Mouse (Mus musculus) CH12.LX (cell line): ENCODE results near the gene Bri3bp. TPM values are rescaled to one million over a fixed set of nuclear protein-coding genes. Genes with fewer than 3 reads are reported as not detected.
A peak's percentile ranks its signal among the peaks of the same experiment; 100 is the strongest.

ENCODE experiments used
- DNase-seq: peaks from one replicate; pipeline ENCODE4 v3.0.0-alpha.2; 2013; ENCODE audit errors: extremely low read depth
- H3K27ac ChIP-seq: 2 replicates; pipeline ENCODE4 v1.5.1; 2012; ENCODE audit warnings: low read depth, mild to moderate bottlenecking, control low read depth, moderate library complexity; ENCODE audit not compliant: insufficient read depth
- H3K27me3 ChIP-seq: replicated peaks from 2 replicates; pipeline ENCODE3; 2012; ENCODE audit warnings: inconsistent platforms
- H3K36me3 ChIP-seq, 2 experiments: replicated peaks in 1 of 2; 2 replicates each; pipeline versions ENCODE3 to v1.6.1; 2012; ENCODE audit warnings: inconsistent platforms in 1 of 2, low read length in 1 of 2, mild to moderate bottlenecking in 1 of 2, mixed read lengths in 1 of 2, moderate library complexity in 1 of 2; ENCODE audit not compliant: control insufficient read depth in 1 of 2, insufficient read depth in 1 of 2
- H3K4me1 ChIP-seq, 2 experiments: 2 replicates each; pipeline ENCODE4 v1.6.1; 2012; ENCODE audit warnings: inconsistent platforms in 1 of 2, moderate library complexity in 1 of 2; ENCODE audit not compliant: insufficient read depth in 2 of 2, control insufficient read depth in 1 of 2
- H3K4me2 ChIP-seq: 2 replicates; pipeline ENCODE4 v1.6.1; 2012; ENCODE audit warnings: low read depth, mild to moderate bottlenecking, control low read depth; ENCODE audit not compliant: poor library complexity, insufficient read depth, severe bottlenecking
- H3K4me3 ChIP-seq, 3 experiments: fragments of 150-350 bp in 1 of 3; sonication (generic) in 1 of 3; replicated peaks in 1 of 3; 2 replicates each; pipeline versions ENCODE3 to v1.5.1; 2011 to 2012; ENCODE audit warnings: low read depth in 2 of 3, low read length in 2 of 3, mild to moderate bottlenecking in 2 of 3, moderate library complexity in 2 of 3, control low read depth in 1 of 3, improper control_type of control experiment in 1 of 3, inconsistent platforms in 1 of 3, mixed read lengths in 1 of 3; ENCODE audit not compliant: poor library complexity in 1 of 3
- H3K79me2 ChIP-seq: replicated peaks from 2 replicates; pipeline ENCODE4 v1.6.1; 2012; ENCODE audit warnings: mild to moderate bottlenecking, moderate library complexity; ENCODE audit not compliant: control insufficient read depth, poor library complexity, insufficient read depth, severe bottlenecking; ENCODE audit errors: extremely low read depth
- H3K9ac ChIP-seq: 2 replicates; pipeline ENCODE4 v1.6.1; 2012; ENCODE audit warnings: low read depth, mild to moderate bottlenecking, control low read depth, moderate library complexity; ENCODE audit not compliant: insufficient read depth
- H3K9me3 ChIP-seq: replicated peaks from 2 replicates; pipeline ENCODE3; 2012; ENCODE audit warnings: low read length, inconsistent platforms, mixed read lengths
- BHLHE40 ChIP-seq: IDR thresholded peaks from 2 replicates; pipeline ENCODE4 v1.6.1; 2011; ENCODE audit warnings: mild to moderate bottlenecking, low read depth, low read length, improper control_type of control experiment
- CHD1 ChIP-seq: IDR thresholded peaks from 2 replicates; pipeline ENCODE4 v1.6.1; 2012; ENCODE audit warnings: low read depth, low read length, improper control_type of control experiment, inconsistent platforms
- CHD2 ChIP-seq: IDR thresholded peaks from 2 replicates; pipeline ENCODE4 v1.6.1; 2011; ENCODE audit warnings: low read length, improper control_type of control experiment
- CTCF ChIP-seq, 2 experiments: IDR thresholded peaks in 1 of 2; conservative IDR thresholded peaks in 1 of 2; 2 replicates each; pipeline ENCODE4 v1.5.1; 2011 to 2012; ENCODE audit warnings: low read depth in 2 of 2, low read length in 2 of 2, improper control_type of control experiment in 1 of 2, inconsistent platforms in 1 of 2, mild to moderate bottlenecking in 1 of 2, moderate library complexity in 1 of 2
- E2F4 ChIP-seq: IDR thresholded peaks from 2 replicates; pipeline ENCODE4 v1.6.1; 2011; ENCODE audit warnings: low read depth, low read length, improper control_type of control experiment; ENCODE audit not compliant: insufficient replicate concordance
- EP300 ChIP-seq: IDR thresholded peaks from 2 replicates; pipeline ENCODE4 v1.6.1; 2011; ENCODE audit warnings: low read length, improper control_type of control experiment
- ETS1 ChIP-seq: conservative IDR thresholded peaks from 2 replicates; pipeline ENCODE4 v1.6.1; 2012; ENCODE audit warnings: low read depth, mild to moderate bottlenecking, inconsistent platforms, low read length, improper control_type of control experiment, moderate library complexity
- GABPA ChIP-seq: IDR thresholded peaks from 2 replicates; pipeline ENCODE4 v1.6.1; 2012; ENCODE audit warnings: low read depth, low read length, improper control_type of control experiment, inconsistent platforms; ENCODE audit not compliant: insufficient replicate concordance
- HCFC1 ChIP-seq: IDR thresholded peaks from 2 replicates; pipeline ENCODE4 v1.6.1; 2012; ENCODE audit warnings: low read depth, mild to moderate bottlenecking, inconsistent platforms, low read length, improper control_type of control experiment
- IRF4 ChIP-seq: IDR thresholded peaks from 2 replicates; pipeline ENCODE4 v1.6.1; 2014; ENCODE audit warnings: low read depth, mild to moderate bottlenecking, inconsistent platforms, low read length, improper control_type of control experiment
- JUN ChIP-seq: IDR thresholded peaks from 2 replicates; pipeline ENCODE4 v1.6.1; 2011; ENCODE audit warnings: low read depth, mild to moderate bottlenecking, low read length, improper control_type of control experiment, moderate library complexity; ENCODE audit not compliant: insufficient read depth
- JUND ChIP-seq: conservative IDR thresholded peaks from 2 replicates; pipeline ENCODE4 v1.6.1; 2011; ENCODE audit warnings: low read depth, low read length, improper control_type of control experiment
- KAT2A ChIP-seq: IDR thresholded peaks from 2 replicates; pipeline ENCODE4 v1.6.1; 2012; ENCODE audit warnings: low read length, improper control_type of control experiment, inconsistent platforms; ENCODE audit not compliant: insufficient replicate concordance
- MAFK ChIP-seq: IDR thresholded peaks from 2 replicates; pipeline ENCODE4 v1.6.1; 2011; ENCODE audit warnings: low read length, improper control_type of control experiment; ENCODE audit not compliant: insufficient replicate concordance
- MAX ChIP-seq: IDR thresholded peaks from 2 replicates; pipeline ENCODE4 v1.6.1; 2011; ENCODE audit warnings: low read length, improper control_type of control experiment
- MAZ ChIP-seq: IDR thresholded peaks from 2 replicates; pipeline ENCODE4 v1.6.1; 2012; ENCODE audit warnings: low read depth, mild to moderate bottlenecking, inconsistent platforms, low read length, improper control_type of control experiment, moderate library complexity
- MXI1 ChIP-seq: IDR thresholded peaks from 2 replicates; pipeline ENCODE4 v1.6.1; 2011; ENCODE audit warnings: mild to moderate bottlenecking, low read depth, low read length, improper control_type of control experiment
- MYC ChIP-seq: IDR thresholded peaks from 2 replicates; pipeline ENCODE4 v1.6.1; 2011; ENCODE audit warnings: low read depth, mild to moderate bottlenecking, improper control_type of control experiment, low read length
- NELFE ChIP-seq: IDR thresholded peaks from 2 replicates; pipeline ENCODE4 v1.6.1; 2011; ENCODE audit warnings: low read depth, low read length, improper control_type of control experiment
- NRF1 ChIP-seq: IDR thresholded peaks from 2 replicates; pipeline ENCODE4 v1.6.1; 2014; ENCODE audit warnings: low read depth, mild to moderate bottlenecking, inconsistent platforms, low read length, improper control_type of control experiment, moderate library complexity
- PAX5 ChIP-seq: IDR thresholded peaks from 2 replicates; pipeline ENCODE4 v1.6.1; 2012; ENCODE audit warnings: low read length, inconsistent platforms, mixed read lengths
- POLR2A ChIP-seq: IDR thresholded peaks from 2 replicates; pipeline ENCODE4 v1.6.1; 2011; ENCODE audit warnings: low read depth, mild to moderate bottlenecking, improper control_type of control experiment, low read length
- POLR2AphosphoS2 ChIP-seq: IDR thresholded peaks from 2 replicates; pipeline ENCODE4 v1.6.1; 2011; ENCODE audit warnings: low read depth, low read length, improper control_type of control experiment
- RAD21 ChIP-seq: IDR thresholded peaks from 2 replicates; pipeline ENCODE4 v1.6.1; 2011; ENCODE audit warnings: low read depth, mild to moderate bottlenecking, low read length, improper control_type of control experiment, moderate library complexity
- RCOR1 ChIP-seq: conservative IDR thresholded peaks from 2 replicates; pipeline ENCODE4 v1.6.1; 2012; ENCODE audit warnings: low read depth, mild to moderate bottlenecking, inconsistent platforms, low read length, improper control_type of control experiment
- SIN3A ChIP-seq: IDR thresholded peaks from 2 replicates; pipeline ENCODE4 v1.6.1; 2012; ENCODE audit warnings: low read length, improper control_type of control experiment, inconsistent platforms
- SMC3 ChIP-seq: IDR thresholded peaks from 2 replicates; pipeline ENCODE4 v1.6.1; 2011; ENCODE audit warnings: low read depth, low read length, improper control_type of control experiment
- TBP ChIP-seq: conservative IDR thresholded peaks from 2 replicates; pipeline ENCODE4 v1.6.1; 2011; ENCODE audit warnings: low read depth, low read length, improper control_type of control experiment
- TCF12 ChIP-seq: IDR thresholded peaks from 2 replicates; pipeline ENCODE4 v1.6.1; 2014; ENCODE audit warnings: low read depth, mild to moderate bottlenecking, inconsistent platforms, low read length, improper control_type of control experiment
- USF1 ChIP-seq: IDR thresholded peaks from 2 replicates; pipeline ENCODE4 v1.6.1; 2014; ENCODE audit warnings: low read depth, mild to moderate bottlenecking, inconsistent platforms, low read length, improper control_type of control experiment
- ZC3H11A ChIP-seq: IDR thresholded peaks from 2 replicates; pipeline ENCODE4 v1.6.1; 2012; ENCODE audit warnings: low read depth, mild to moderate bottlenecking, inconsistent platforms, low read length, improper control_type of control experiment
- ZKSCAN1 ChIP-seq: IDR thresholded peaks from 2 replicates; pipeline ENCODE4 v1.6.1; 2012; ENCODE audit warnings: low read depth, inconsistent platforms, low read length, improper control_type of control experiment, borderline replicate concordance
- ZMIZ1 ChIP-seq: IDR thresholded peaks from 2 replicates; pipeline ENCODE4 v1.6.1; 2012; ENCODE audit warnings: low read depth, mild to moderate bottlenecking, inconsistent platforms, low read length, improper control_type of control experiment
- ZNF384 ChIP-seq: IDR thresholded peaks from 2 replicates; pipeline ENCODE4 v1.6.1; 2012; ENCODE audit warnings: low read depth, low read length, improper control_type of control experiment, inconsistent platforms
- dilution Hi-C: fragments of 300-500 bp; cut with MboI; formaldehyde crosslinking; loops from 2 replicates; pipeline ENCODE4 v1.14.3; 2020; ENCODE audit warnings: low sequenced_read_pairs; ENCODE audit not compliant: extremely low pct_unique_long_range_greater_than_20kb, extremely low pct_ligation_motif_present
- in situ Hi-C: fragments of 300-500 bp; cut with MboI; formaldehyde crosslinking; loops from 3 replicates; pipeline ENCODE4 v1.14.3; 2019; ENCODE audit warnings: low sequenced_read_pairs, low pct_ligation_motif_present, low pct_unique_long_range_greater_than_20kb, mixed read lengths
- polyA plus RNA-seq: library from polyadenylated mRNA; unstranded; fragments of >175 nt; gene quantifications from 2 replicates; pipeline ENCODE4 v1.2.1, GENCODE M21; 2012; ENCODE audit warnings: low read depth; ENCODE audit not compliant: insufficient read length
- total RNA-seq, 2 experiments: library from RNA; depleted of rRNA; stranded (reverse); fragments of 300-350 nt in 1 of 2; fragments of >200 nt in 1 of 2; gene quantifications; 2 replicates each; pipeline ENCODE4 v1.2.3; 2012 to 2014

Bri3bp gene
- total and polyA plus RNA-seq, 3 experiments, result 37.7 to 147 (median 49.6) TPM

- no peak for TF ChIP-seq NELFE
- TF ChIP-seq JUN, result no peak
- TF ChIP-seq CHD1, result no peak
- TF ChIP-seq GABPA, result no peak
- TF ChIP-seq MAFK, result peak; percentile 98
- TF ChIP-seq CHD2, result no peak
- peak; percentile 85; the same call in 1 of the 2 replicates for TF ChIP-seq E2F4
- no peak for TF ChIP-seq MAX
- TF ChIP-seq TBP, result peak; percentile 98
- TF ChIP-seq ZMIZ1, result no peak
- TF ChIP-seq MXI1, result peak; percentile 63; the same call in 1 of the 2 replicates
Measured at GRCm38 (mm10) chr5:125409348-125410090, 31.8 kb upstream of the Bri3bp start (continued).

- dilution Hi-C loops, result no loop called here
- peak; percentile 73 for DNase-seq
- H3K79me2 ChIP-seq, result no peaks in the 10 kb centered on the region
- TF ChIP-seq MYC, result 0 out of 2 replicates have a peak, but pooled peaks have one; percentile 34
- TF ChIP-seq IRF4, result no peak
- TF ChIP-seq CHD1, result no peak
- TF ChIP-seq SIN3A, result no peak
- no peak for TF ChIP-seq GABPA
- TF ChIP-seq POLR2A, result no peak; the same call in 1 of the 2 replicates
- no peak for TF ChIP-seq ETS1
- no peak for TF ChIP-seq USF1
- no peak for TF ChIP-seq NELFE
- peak; percentile 53 for TF ChIP-seq SMC3
- TF ChIP-seq EP300, result no peak
- TF ChIP-seq BHLHE40, result no peak
- TF ChIP-seq HCFC1, result no peak
- no peak for TF ChIP-seq POLR2AphosphoS2
- no peak for TF ChIP-seq ZNF384
- no peak for TF ChIP-seq MAFK
- TF ChIP-seq ZKSCAN1, result no peak
- TF ChIP-seq KAT2A, result no peak
- TF ChIP-seq PAX5, result no peak
- TF ChIP-seq TCF12, result no peak
- no peak for TF ChIP-seq E2F4
- TF ChIP-seq JUND, result no peak
- TF ChIP-seq RAD21, result peak; percentile 55
- no peak for TF ChIP-seq NRF1
- no peak for TF ChIP-seq ZMIZ1
- no peak for TF ChIP-seq MXI1
- TF ChIP-seq CTCF (conservative IDR thresholded peaks at IDR 0.05 in 1 of 2, IDR thresholded peaks at IDR 0.05 in 1 of 2; ENCODE audit: low read depth in 2 of 2, low read length in 2 of 2), result peak; percentile 62 to 69; a peak in 3 of 4 replicates
- TF ChIP-seq MAZ, result no peak
- no peak; the same call in 1 of the 2 replicates for TF ChIP-seq ZC3H11A
- no peak for TF ChIP-seq TBP
- no peak for TF ChIP-seq MAX
- TF ChIP-seq RCOR1, result no peak
- TF ChIP-seq CHD2, result peak; percentile 35; the same call in 1 of the 2 replicates
Measured at GRCm38 (mm10) chr5:125411972-125412530, 29.3 kb upstream of the Bri3bp start.

More at GRCm38 (mm10) chr5:125411972-125412530, 29.3 kb upstream of the Bri3bp start:
- H3K27ac ChIP-seq, result no peak overlapping the region
- no peaks in the 10 kb centered on the region for H3K27me3 ChIP-seq
- H3K36me3 ChIP-seq, result peaks cover 37 to 47% of the 10 kb centered on the region in 2 experiments
- H3K4me2 ChIP-seq, result no peak overlapping the region
- H3K4me1 ChIP-seq, result peaks cover 3 to 16% of the 10 kb centered on the region in 2 experiments; a peak in 3 of 4 replicates
- no peak overlapping the region for H3K4me3 ChIP-seq
- H3K9ac ChIP-seq, result no peak overlapping the region
- peaks cover 19% of the 10 kb centered on the region for H3K9me3 ChIP-seq
- in situ Hi-C loops, result no loop called here
